Mouse (Mus musculus) liver, embryonic 15.5 days (tissue): ENCODE data around the gene Zc3h7a. TPM values are rescaled to one million over a fixed set of nuclear protein-coding genes. Genes with fewer than 3 reads are reported as not detected.

Experiments used
- ATAC-seq: fragments of 200-750 bp; cut with Nextera tagmentation; 2 replicates; pipeline ENCODE4 v1.8.0; 2017; ENCODE audit warnings: moderate number of reproducible peaks, mild to moderate bottlenecking, moderate library complexity; ENCODE audit not compliant: insufficient read depth
- H3K27ac ChIP-seq: fragments of 300-500 bp; sonication (generic); replicated peaks from 2 replicates; pipeline ENCODE4 v1.5.1; 2015; ENCODE audit warnings: mild to moderate bottlenecking, inconsistent platforms
- H3K27me3 ChIP-seq: fragments of 300-500 bp; sonication (generic); 2 replicates; pipeline ENCODE4 v1.6.1; 2015; ENCODE audit warnings: mild to moderate bottlenecking, inconsistent platforms
- H3K36me3 ChIP-seq: fragments of 300-500 bp; sonication (generic); replicated peaks from 2 replicates; pipeline ENCODE4 v1.6.1; 2015; ENCODE audit warnings: moderate library complexity, mild to moderate bottlenecking, inconsistent platforms
- H3K4me1 ChIP-seq: fragments of 300-500 bp; sonication (generic); replicated peaks from 2 replicates; pipeline ENCODE4 v1.6.1; 2015; ENCODE audit warnings: inconsistent platforms
- H3K4me2 ChIP-seq: fragments of 300-500 bp; sonication (generic); 2 replicates; pipeline ENCODE4 v1.6.1; 2015; ENCODE audit warnings: moderate library complexity, mild to moderate bottlenecking, inconsistent platforms
- H3K4me3 ChIP-seq: fragments of 300-500 bp; sonication (generic); replicated peaks from 2 replicates; pipeline ENCODE4 v1.5.1; 2015; ENCODE audit warnings: mild to moderate bottlenecking, inconsistent platforms
- H3K9ac ChIP-seq: fragments of 300-500 bp; sonication (generic); 2 replicates; pipeline ENCODE4 v1.6.1; 2015; ENCODE audit warnings: moderate library complexity, mild to moderate bottlenecking, inconsistent platforms
- H3K9me3 ChIP-seq: fragments of 300-500 bp; sonication (generic); replicated peaks from 2 replicates; pipeline ENCODE4 v1.6.1; 2016; ENCODE audit warnings: inconsistent platforms
- WGBS: fragments of 180-500 bp; shearing (Covaris S2); methylation state at CpG from one replicate; pipeline ENCODE4 v1.1.7; 2015; ENCODE audit warnings: mixed read lengths; ENCODE audit not compliant: insufficient replicate concordance; 5-methylcytosine and 5-hydroxymethylcytosine counted together
- polyA plus RNA-seq: library from polyadenylated mRNA; unstranded; fragments of >200 nt; fragmentation: Nextera tagmentation; extraction: Ambion mirVana; gene quantifications from 2 replicates; pipeline ENCODE4 v1.2.1, GENCODE M21; 2015

Gene Zc3h7a
- 33.2 and 38.4 TPM in 2 replicates for polyA plus RNA-seq

DNA sequence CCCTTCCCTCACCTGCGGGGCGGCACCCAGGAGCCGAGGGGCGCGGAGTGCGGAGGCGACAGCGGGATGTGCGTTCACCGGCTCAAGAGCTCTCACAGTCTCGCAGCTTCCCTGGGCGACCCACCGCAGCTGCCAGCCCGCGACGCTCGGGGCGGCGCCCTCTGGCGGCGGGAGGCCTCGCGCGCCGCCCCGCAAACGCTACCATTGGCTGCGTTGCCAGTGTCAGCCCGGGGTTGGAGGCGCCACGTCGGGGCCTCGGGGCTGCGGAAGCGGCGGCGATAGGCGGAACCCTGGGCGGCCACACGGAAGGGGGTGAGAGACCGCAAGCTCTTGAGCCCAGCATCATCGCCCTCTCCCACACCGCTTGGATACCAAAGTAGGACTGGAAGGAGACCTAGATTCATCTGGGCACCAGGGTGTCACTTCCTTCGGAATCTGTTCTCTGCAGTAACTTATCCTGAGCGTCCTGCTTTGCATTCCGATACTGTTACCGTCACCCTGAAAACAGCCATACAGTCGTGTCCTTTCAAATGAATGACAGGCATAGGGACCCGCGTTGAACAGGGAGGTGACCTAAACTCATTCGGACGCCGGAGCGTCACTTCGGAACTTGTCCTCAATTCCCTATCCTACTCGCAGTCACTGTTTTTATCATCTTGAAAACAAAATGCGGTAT, at the start of gene Zc3h7a:
Gene Zc3h7a (minus strand): TSS at position 186 of the 676 bp plus-strand sequence.
- Histone ChIP-seq H3K27ac (peak within 1 kb of the TSS; percentile 95), H3K27me3 (no peaks in the 10 kb centered on the region), H3K9ac (peak within 1 kb of the TSS; percentile 84), H3K36me3 (peaks cover 5% of the 10 kb centered on the region; the same call in 1 of the 2 replicates), H3K4me1 (peaks cover 50% of the 10 kb centered on the region), H3K4me2 (peak within 1 kb of the TSS; percentile 80), H3K9me3 (no peaks in the 10 kb centered on the region), H3K4me3 (peak within 1 kb of the TSS; percentile 79)
- peak; percentile 90 for ATAC-seq
- WGBS: under 1% methylated on average over 57 of the region's 57 CpGs

DNA sequence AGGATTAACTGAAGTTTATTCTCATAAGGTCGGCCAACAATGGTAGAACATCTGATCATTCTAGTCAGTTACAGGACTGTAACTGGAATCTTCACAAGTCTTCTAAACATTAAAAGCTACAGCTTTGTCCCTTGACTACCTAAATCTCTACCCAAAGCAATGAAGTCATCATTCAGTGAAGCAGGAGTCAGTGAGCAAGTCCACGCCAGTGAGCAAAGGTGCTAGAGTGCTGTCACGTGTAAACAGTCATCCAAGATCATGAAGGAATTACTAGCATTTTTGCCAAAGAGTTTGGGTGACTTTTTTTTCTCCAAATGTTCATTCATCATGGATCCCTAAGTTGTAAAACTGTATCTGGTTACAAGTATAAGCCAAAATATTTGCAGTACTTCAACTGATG, 41.6 kb upstream of the Zc3h7a start:
- WGBS: 73% methylated on average over 3 of the region's 3 CpGs
- Histone ChIP-seq H3K9ac (no peak overlapping the region), H3K27ac (no peak overlapping the region), H3K4me2 (no peak overlapping the region), H3K36me3 (peaks cover 68% of the 10 kb centered on the region), H3K9me3 (no peaks in the 10 kb centered on the region), H3K27me3 (no peaks in the 10 kb centered on the region), H3K4me1 (no peaks in the 10 kb centered on the region), H3K4me3 (no peak overlapping the region)
- no peak for ATAC-seq

DNA sequence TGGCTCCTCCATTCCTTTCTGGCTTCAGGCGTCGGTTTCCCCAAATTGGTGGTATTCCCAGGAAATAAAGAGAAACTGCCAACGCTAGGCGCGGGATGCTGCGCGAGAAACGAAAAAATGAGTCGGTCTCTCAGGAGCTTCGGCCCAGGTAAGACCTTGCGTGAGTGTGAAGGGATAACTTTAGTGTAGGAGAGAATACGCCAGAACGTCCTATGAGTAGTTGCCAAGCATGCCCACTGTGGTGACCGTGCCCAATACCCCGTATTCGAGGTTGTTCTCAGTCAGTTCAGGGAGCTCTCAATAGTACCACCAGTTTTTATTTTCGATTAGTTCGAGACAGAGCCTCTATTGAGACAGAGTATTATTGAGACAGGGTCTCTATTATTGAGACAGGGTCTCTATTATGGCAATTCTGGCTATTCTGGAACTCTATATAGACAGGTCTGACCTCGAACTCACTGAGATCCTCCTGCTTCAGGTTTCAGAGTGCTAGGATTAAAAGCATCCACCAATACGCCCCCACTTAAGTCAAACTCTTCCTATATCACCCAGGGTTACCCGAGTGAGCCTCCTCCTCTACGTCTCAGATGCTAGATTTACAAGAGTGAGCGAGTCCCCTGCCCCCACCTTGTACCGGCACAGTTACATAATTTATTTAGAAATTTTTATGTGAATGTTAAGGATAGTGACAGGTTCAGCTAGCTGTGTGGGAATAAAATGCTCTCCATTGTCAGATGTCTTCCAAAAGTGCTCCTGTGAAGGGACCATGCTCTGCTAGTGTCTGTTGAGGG, 27.6 kb upstream of the Zc3h7a start:
- Histone ChIP-seq H3K27me3 (no peaks in the 10 kb centered on the region), H3K36me3 (peaks cover 54% of the 10 kb centered on the region), H3K4me1 (peaks cover 34% of the 10 kb centered on the region), H3K27ac (peak overlapping the region; percentile 83), H3K4me2 (peak overlapping the region; percentile 92), H3K9me3 (no peaks in the 10 kb centered on the region), H3K4me3 (peak overlapping the region; percentile 91), H3K9ac (peak overlapping the region; percentile 86)
- ATAC-seq: peak; percentile 68
- WGBS: 2% methylated on average over 24 of the region's 24 CpGs

DNA sequence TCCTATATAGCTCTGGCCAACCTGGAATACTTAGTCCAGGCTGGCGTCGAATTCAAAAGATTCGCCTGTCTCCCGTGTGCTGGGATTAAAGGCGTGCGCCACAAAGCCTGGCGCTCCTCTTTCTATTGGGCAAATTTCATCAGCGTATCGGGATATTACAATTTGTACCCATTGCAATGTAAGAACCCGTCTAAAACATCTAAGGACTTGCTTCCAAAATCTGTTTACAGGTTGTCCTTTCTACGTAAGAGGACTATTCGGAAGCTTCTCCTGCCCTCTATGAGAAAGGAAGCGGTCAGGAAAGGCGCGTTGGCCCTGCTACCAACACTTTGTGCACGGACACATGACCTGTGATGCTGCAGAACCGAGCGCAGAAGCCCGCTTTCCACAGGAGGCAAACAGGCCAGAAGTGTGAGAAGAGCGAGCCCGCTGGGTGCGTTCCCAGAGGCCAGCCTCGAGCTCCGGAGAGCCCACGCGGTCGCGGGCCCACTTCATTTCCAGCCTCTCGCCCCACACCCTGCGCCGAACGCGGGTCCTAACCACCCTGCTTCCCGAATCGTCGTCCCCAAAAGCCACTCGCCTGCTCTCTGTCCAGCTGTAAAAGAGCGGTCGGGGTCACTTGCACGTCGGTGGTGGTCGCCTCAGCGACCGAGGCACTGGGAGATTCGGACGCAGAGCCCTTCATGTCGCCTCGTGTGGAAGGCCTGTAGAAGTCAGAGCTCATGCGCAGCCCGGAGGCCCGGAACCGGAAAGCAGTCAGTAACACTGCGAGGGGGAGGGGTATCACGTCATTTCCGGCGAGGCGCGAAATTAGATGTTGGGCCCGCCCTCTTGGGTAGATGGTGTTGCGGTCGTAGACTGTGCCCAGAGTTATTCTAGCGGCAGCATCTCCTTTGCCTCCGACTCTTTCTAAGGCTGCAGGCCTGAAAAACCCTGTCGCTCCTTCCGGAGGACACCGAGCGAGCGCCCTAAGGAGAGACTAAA, 26.7 kb upstream of the Zc3h7a start, which contains the start of gene Rsl1d1:
Gene Rsl1d1 (minus strand): TSS at position 761 of the 984 bp plus-strand sequence.
- peak within 1 kb of the TSS; percentile 83 for H3K27ac ChIP-seq
- peak within 1 kb of the TSS; percentile 92 for H3K4me2 ChIP-seq
- peak; percentile 95 for ATAC-seq
- peaks cover 56% of the 10 kb centered on the region for H3K36me3 ChIP-seq
- H3K9me3 ChIP-seq: no peaks in the 10 kb centered on the region
- H3K4me1 ChIP-seq: peaks cover 41% of the 10 kb centered on the region
- H3K4me3 ChIP-seq: peak within 1 kb of the TSS; percentile 91
- WGBS: under 1% methylated on average over 68 of the region's 68 CpGs
- peak within 1 kb of the TSS; percentile 86 for H3K9ac ChIP-seq
- H3K27me3 ChIP-seq: no peaks in the 10 kb centered on the region

DNA sequence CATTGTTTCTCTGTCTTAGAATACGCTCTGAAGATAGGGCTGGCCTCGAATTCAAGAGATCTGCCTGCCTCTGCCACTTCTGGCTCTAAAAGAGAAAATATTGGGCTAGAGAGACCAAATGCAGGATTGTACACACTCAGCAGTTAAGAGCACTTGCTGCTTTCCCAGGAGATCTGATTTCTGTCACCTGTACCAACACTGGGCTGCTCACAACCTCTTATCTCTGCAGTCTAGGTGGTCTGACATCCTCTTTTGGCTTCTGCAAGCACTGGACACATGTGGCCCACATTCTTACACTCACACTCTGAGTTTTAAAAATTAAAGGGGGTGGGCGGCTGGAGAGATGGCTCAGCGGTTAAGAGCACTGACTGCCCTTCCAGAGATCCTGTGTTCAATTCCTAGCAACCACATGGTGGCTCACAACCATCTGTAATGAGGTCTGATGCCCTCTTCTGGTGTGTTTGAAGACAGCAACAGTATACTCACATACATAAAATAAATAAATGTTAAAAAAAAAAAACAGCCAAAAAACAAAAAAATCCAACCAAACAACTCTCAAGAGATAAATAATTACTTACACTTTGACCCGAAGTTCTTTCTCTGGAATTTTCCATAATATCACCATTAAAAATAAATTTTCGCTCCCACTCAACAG, 25.7 kb upstream of the Zc3h7a start:
- H3K4me1 ChIP-seq: peaks cover 41% of the 10 kb centered on the region
- H3K27me3 ChIP-seq: no peaks in the 10 kb centered on the region
- 46% methylated on average over 6 of the region's 6 CpGs for WGBS
- no peak overlapping the region; the same call in 1 of the 2 replicates for H3K9ac ChIP-seq
- H3K4me2 ChIP-seq: peak overlapping the region; percentile 92
- peak overlapping the region; percentile 91 for H3K4me3 ChIP-seq
- no peak overlapping the region for H3K27ac ChIP-seq
- H3K36me3 ChIP-seq: peaks cover 58% of the 10 kb centered on the region
- H3K9me3 ChIP-seq: no peaks in the 10 kb centered on the region
- ATAC-seq: no peak

DNA sequence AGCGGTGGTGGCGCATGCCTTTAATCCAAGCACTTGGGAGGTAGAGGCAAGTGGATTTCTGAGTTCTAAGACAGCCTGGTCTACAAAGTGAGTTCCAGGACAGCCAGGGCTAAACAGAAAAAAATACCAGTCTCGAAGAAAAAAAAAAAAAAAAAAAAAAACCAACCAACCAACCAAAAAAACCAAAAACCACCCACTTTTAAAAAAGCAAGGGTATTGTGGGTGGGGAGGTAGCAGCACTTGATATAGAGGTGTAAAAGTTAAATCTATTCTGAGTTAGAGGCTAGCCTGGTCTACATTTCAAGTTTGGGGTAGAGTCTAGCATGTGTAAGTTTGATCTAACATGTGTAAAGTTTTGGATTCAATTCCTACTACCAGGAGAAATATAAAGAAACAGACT, 24.1 kb upstream of the Zc3h7a start:
- ATAC-seq: no peak
- 76% methylated on average over 3 of the region's 3 CpGs for WGBS
- H3K4me1 ChIP-seq: peaks cover 37% of the 10 kb centered on the region
- no peak overlapping the region for H3K27ac ChIP-seq
- no peaks in the 10 kb centered on the region for H3K9me3 ChIP-seq
- peaks cover 66% of the 10 kb centered on the region for H3K36me3 ChIP-seq
- H3K4me2 ChIP-seq: no peak overlapping the region
- no peak overlapping the region for H3K9ac ChIP-seq
- H3K27me3 ChIP-seq: no peaks in the 10 kb centered on the region
- no peak overlapping the region for H3K4me3 ChIP-seq

DNA sequence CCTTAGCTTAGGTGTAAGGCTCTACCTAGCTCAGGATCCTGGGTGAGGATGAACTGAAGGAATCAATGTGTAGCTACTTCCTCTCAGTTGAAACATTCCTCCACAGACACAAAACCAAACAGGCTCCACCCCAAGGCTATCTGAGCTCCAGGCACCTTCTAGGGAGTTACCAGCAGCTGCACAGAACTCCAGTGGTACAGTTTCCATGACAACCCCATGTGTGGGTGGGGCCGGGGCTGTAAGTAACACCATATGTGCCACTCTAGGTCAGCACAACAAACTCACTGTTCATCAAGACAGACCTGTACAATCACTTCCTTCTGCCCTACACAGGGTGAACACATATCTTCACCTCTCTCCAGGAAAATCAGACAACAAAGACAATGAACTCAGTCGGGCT, 22.3 kb upstream of the Zc3h7a start:
- no peaks in the 10 kb centered on the region for H3K27me3 ChIP-seq
- H3K27ac ChIP-seq: no peak overlapping the region
- H3K9me3 ChIP-seq: no peaks in the 10 kb centered on the region
- H3K4me2 ChIP-seq: no peak overlapping the region
- no peak overlapping the region for H3K9ac ChIP-seq
- peaks cover 83% of the 10 kb centered on the region for H3K36me3 ChIP-seq
- peaks cover 21% of the 10 kb centered on the region for H3K4me1 ChIP-seq
- ATAC-seq: 0 out of 2 replicates have a peak, but pooled peaks have one; percentile 21
- no peak overlapping the region for H3K4me3 ChIP-seq
- 54% methylated on average over 2 of the region's 2 CpGs for WGBS

DNA sequence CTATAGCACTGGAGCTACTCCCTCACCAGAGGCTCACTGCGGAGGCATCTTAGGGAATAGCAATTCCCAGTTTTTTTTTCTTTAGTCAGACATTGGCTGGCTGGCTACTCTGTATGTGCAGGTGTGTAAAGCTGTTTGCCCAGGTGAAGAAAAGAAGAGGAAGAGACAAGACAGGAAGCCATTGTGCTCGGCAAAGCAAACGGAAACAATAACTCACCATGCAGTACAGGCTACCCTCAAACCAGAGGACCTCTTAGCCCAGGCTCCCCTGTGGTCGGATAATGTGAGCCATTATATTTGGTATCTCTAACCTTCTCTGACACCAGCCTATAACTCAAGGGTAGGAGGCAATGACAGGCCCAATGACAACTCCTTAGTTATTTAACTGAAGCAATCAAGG, 20.9 kb upstream of the Zc3h7a start:
- Histone ChIP-seq H3K9me3 (no peaks in the 10 kb centered on the region), H3K4me3 (no peak overlapping the region), H3K27ac (no peak overlapping the region), H3K9ac (no peak overlapping the region), H3K4me2 (no peak overlapping the region), H3K36me3 (peaks cover 96% of the 10 kb centered on the region), H3K4me1 (peaks cover 16% of the 10 kb centered on the region), H3K27me3 (no peaks in the 10 kb centered on the region)
- 84% methylated on average over 4 of the region's 4 CpGs for WGBS
- no peak for ATAC-seq

DNA sequence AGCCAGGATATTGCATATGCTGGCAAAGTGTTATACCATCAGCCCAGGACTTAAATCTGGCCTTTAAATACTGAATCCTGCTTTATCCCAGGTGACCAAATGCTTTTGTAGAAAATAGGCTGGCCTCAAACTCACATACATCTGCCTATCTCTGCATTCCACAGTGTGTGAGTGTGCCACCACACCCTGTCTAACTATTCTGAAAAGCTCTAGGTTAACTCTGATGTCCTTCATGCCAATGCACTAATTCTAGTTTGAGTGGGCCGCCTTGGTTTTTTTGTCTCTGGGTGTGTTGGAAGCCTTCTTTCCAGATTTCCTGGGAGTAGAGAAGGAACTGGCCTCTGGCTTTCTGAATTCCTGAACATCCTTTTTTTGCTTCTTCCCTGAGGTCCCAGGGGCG, 17.0 kb upstream of the Zc3h7a start:
- Histone ChIP-seq H3K36me3 (peaks cover 61% of the 10 kb centered on the region), H3K9me3 (no peaks in the 10 kb centered on the region), H3K27ac (no peak overlapping the region), H3K4me2 (no peak overlapping the region), H3K4me3 (no peak overlapping the region), H3K4me1 (peaks cover 1% of the 10 kb centered on the region), H3K9ac (no peak overlapping the region), H3K27me3 (no peaks in the 10 kb centered on the region)
- WGBS: 93% methylated on average over 2 of the region's 2 CpGs
- no peak for ATAC-seq

DNA sequence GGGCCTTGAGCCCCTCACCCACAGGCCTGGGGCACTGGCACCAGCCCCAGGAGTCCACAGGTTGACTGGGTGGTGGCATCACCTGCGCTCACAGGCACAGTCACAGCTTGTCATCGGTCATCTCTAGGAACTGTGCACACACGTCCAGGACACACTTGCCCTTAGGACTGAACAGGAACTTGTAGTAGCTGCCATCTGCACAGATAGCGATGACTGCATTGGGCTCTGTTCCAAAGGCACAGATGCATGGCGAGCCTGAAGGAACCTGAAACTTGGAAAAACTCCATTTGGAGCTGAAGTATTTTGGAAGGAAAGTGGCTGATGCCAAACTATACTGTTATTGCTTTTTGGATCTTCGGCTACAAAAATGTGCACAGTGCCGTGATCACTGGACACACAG, 14.0 kb upstream of the Zc3h7a start:
- Histone ChIP-seq H3K27me3 (no peaks in the 10 kb centered on the region), H3K4me1 (no peaks in the 10 kb centered on the region), H3K4me3 (no peak overlapping the region), H3K27ac (no peak overlapping the region), H3K36me3 (peaks cover 30% of the 10 kb centered on the region), H3K9me3 (no peaks in the 10 kb centered on the region), H3K9ac (no peak overlapping the region), H3K4me2 (no peak overlapping the region)
- 70% methylated on average over 7 of the region's 7 CpGs for WGBS
- no peak for ATAC-seq
